Mouse (Mus musculus): ENCODE data around the gene Il11. TPM values are rescaled to one million over a fixed set of nuclear protein-coding genes. Genes with fewer than 3 reads are reported as not detected.
A peak's percentile ranks its signal among the peaks of the same experiment; 100 is the strongest.
"Not testable (repeated sequence)": the region's sequence is repeated elsewhere in the genome, so short reads cannot be mapped to it uniquely, and the experiment has no call there.

Il11 gene
- polyA plus RNA-seq (2014; fragmentation: Nextera tagmentation; extraction: Ambion mirVana) = 0.17 and 0.43 TPM in 2 replicates

GRCm38 (mm10) chr7:4782759-4783158 lies at the start of gene Il11, which contains the start of gene Tmem190:
Gene Il11 (minus strand): TSS chr7:4782859.
Gene Tmem190 (plus strand): TSS chr7:4782937.
- Histone ChIP-seq H3K9me3 (ENCODE audit: control insufficient read depth, low read length) (no peaks in the 10 kb centered on the region), H3K27ac (replicated peaks; ENCODE audit: low read depth, low read length) (no peak within 1 kb of the TSS), H3K4me2 (ENCODE audit: low read length) (no peak within 1 kb of the TSS), H3K4me1 (ENCODE audit: control insufficient read depth, insufficient read depth, low read length) (no peaks in the 10 kb centered on the region), H3K9ac (replicated peaks; ENCODE audit: low read length) (no peak within 1 kb of the TSS), H3K36me3 (ENCODE audit: control insufficient read depth, insufficient read depth, low read length) (no peaks in the 10 kb centered on the region), H3K27me3 (ENCODE audit: control insufficient read depth, insufficient read depth, low read length) (peaks cover 17% of the 10 kb centered on the region; the same call in 1 of the 2 replicates), H3K4me3 (replicated peaks; ENCODE audit: low read depth, low read length) (no peak within 1 kb of the TSS)
- no peak for ATAC-seq (ENCODE audit: low FRiP score, low TSS enrichment)
- 67% methylated on average over 2 of the region's 2 CpGs for WGBS
- DNase-seq = no peak

- no peak overlapping the region for H3K9ac ChIP-seq (replicated peaks; ENCODE audit: low read length)
- DNase-seq = no peak
- H3K27me3 ChIP-seq (ENCODE audit: control insufficient read depth, insufficient read depth, low read length) = peaks cover 12% of the 10 kb centered on the region
- no peak for ATAC-seq (ENCODE audit: low FRiP score, low TSS enrichment)
- no peak overlapping the region for H3K4me2 ChIP-seq (ENCODE audit: low read length)
- H3K36me3 ChIP-seq (ENCODE audit: control insufficient read depth, insufficient read depth, low read length) = peaks cover 42% of the 10 kb centered on the region
- H3K4me3 ChIP-seq (replicated peaks; ENCODE audit: low read depth, low read length) = no peak overlapping the region
- WGBS = 9% methylated on average over 12 of the region's 12 CpGs
- no peaks in the 10 kb centered on the region for H3K9me3 ChIP-seq (ENCODE audit: control insufficient read depth, low read length)
- H3K27ac ChIP-seq (replicated peaks; ENCODE audit: low read depth, low read length) = no peak overlapping the region
- no peaks in the 10 kb centered on the region for H3K4me1 ChIP-seq (ENCODE audit: control insufficient read depth, insufficient read depth, low read length)
Measured at GRCm38 (mm10) chr7:4830476-4830875, 47.8 kb upstream of the Il11 start.

GRCm38 (mm10) chr7:4825365-4825764 lies 42.7 kb upstream of the Il11 start:
- ATAC-seq (ENCODE audit: low FRiP score, low TSS enrichment) (no peak), DNase-seq (no peak)
- peaks cover 4% of the 10 kb centered on the region; the same call in 1 of the 2 replicates for H3K27me3 ChIP-seq (ENCODE audit: control insufficient read depth, insufficient read depth, low read length)
- no peak overlapping the region for H3K4me2 ChIP-seq (ENCODE audit: low read length)
- no peaks in the 10 kb centered on the region for H3K4me1 ChIP-seq (ENCODE audit: control insufficient read depth, insufficient read depth, low read length)
- H3K9me3 ChIP-seq (ENCODE audit: control insufficient read depth, low read length) = no peaks in the 10 kb centered on the region
- H3K27ac ChIP-seq (replicated peaks; ENCODE audit: low read depth, low read length) = no peak overlapping the region
- H3K9ac ChIP-seq (replicated peaks; ENCODE audit: low read length) = no peak overlapping the region
- no peak overlapping the region for H3K4me3 ChIP-seq (replicated peaks; ENCODE audit: low read depth, low read length)
- peaks cover 35% of the 10 kb centered on the region for H3K36me3 ChIP-seq (ENCODE audit: control insufficient read depth, insufficient read depth, low read length)
- WGBS = 59% methylated on average over 4 of the region's 4 CpGs

GRCm38 (mm10) chr7:4822162-4822907 lies 39.7 kb upstream of the Il11 start:
- WGBS = 75% methylated on average over 6 of the region's 6 CpGs
- H3K9ac ChIP-seq (replicated peaks; ENCODE audit: low read length) = no peak overlapping the region
- ATAC-seq (ENCODE audit: low FRiP score, low TSS enrichment) (no peak), DNase-seq (no peak)
- no peaks in the 10 kb centered on the region for H3K9me3 ChIP-seq (ENCODE audit: control insufficient read depth, low read length)
- no peak overlapping the region for H3K4me3 ChIP-seq (replicated peaks; ENCODE audit: low read depth, low read length)
- H3K4me1 ChIP-seq (ENCODE audit: control insufficient read depth, insufficient read depth, low read length) = no peaks in the 10 kb centered on the region
- peaks cover 7% of the 10 kb centered on the region; the same call in 1 of the 2 replicates for H3K36me3 ChIP-seq (ENCODE audit: control insufficient read depth, insufficient read depth, low read length)
- no peaks in the 10 kb centered on the region for H3K27me3 ChIP-seq (ENCODE audit: control insufficient read depth, insufficient read depth, low read length)
- H3K27ac ChIP-seq (replicated peaks; ENCODE audit: low read depth, low read length) = no peak overlapping the region
- no peak overlapping the region for H3K4me2 ChIP-seq (ENCODE audit: low read length)

GRCm38 (mm10) chr7:4821690-4822089 lies 39.0 kb upstream of the Il11 start:
- 87% methylated on average over 4 of the region's 4 CpGs for WGBS
- DNase-seq = no peak
- no peaks in the 10 kb centered on the region for H3K27me3 ChIP-seq (ENCODE audit: control insufficient read depth, insufficient read depth, low read length)
- peaks cover 1% of the 10 kb centered on the region; the same call in 1 of the 2 replicates for H3K36me3 ChIP-seq (ENCODE audit: control insufficient read depth, insufficient read depth, low read length)
- no peaks in the 10 kb centered on the region for H3K4me1 ChIP-seq (ENCODE audit: control insufficient read depth, insufficient read depth, low read length)
- no peak overlapping the region for H3K27ac ChIP-seq (replicated peaks; ENCODE audit: low read depth, low read length)
- no peak for ATAC-seq (ENCODE audit: low FRiP score, low TSS enrichment)
- no peak overlapping the region for H3K4me3 ChIP-seq (replicated peaks; ENCODE audit: low read depth, low read length)
- H3K9ac ChIP-seq (replicated peaks; ENCODE audit: low read length) = no peak overlapping the region
- H3K9me3 ChIP-seq (ENCODE audit: control insufficient read depth, low read length) = no peaks in the 10 kb centered on the region
- no peak overlapping the region for H3K4me2 ChIP-seq (ENCODE audit: low read length)

- H3K27ac ChIP-seq (replicated peaks; ENCODE audit: low read depth, low read length); H3K4me2 ChIP-seq (ENCODE audit: low read length); ATAC-seq (ENCODE audit: low FRiP score, low TSS enrichment); H3K9ac ChIP-seq (replicated peaks; ENCODE audit: low read length); H3K27me3 ChIP-seq (ENCODE audit: control insufficient read depth, insufficient read depth, low read length); H3K36me3 ChIP-seq (ENCODE audit: control insufficient read depth, insufficient read depth, low read length); DNase-seq; H3K9me3 ChIP-seq (ENCODE audit: control insufficient read depth, low read length); H3K4me3 ChIP-seq (replicated peaks; ENCODE audit: low read depth, low read length); H3K4me1 ChIP-seq (ENCODE audit: control insufficient read depth, insufficient read depth, low read length): not testable (repeated sequence)
- 94% methylated on average over 7 of the region's 7 CpGs for WGBS
Measured at GRCm38 (mm10) chr7:4820925-4821324, 38.3 kb upstream of the Il11 start.

GRCm38 (mm10) chr7:4816559-4816958 lies 33.9 kb upstream of the Il11 start:
- no peak overlapping the region for H3K4me2 ChIP-seq (ENCODE audit: low read length)
- H3K36me3 ChIP-seq (ENCODE audit: control insufficient read depth, insufficient read depth, low read length) = no peaks in the 10 kb centered on the region
- no peak overlapping the region for H3K4me3 ChIP-seq (replicated peaks; ENCODE audit: low read depth, low read length)
- no peaks in the 10 kb centered on the region for H3K27me3 ChIP-seq (ENCODE audit: control insufficient read depth, insufficient read depth, low read length)
- H3K4me1 ChIP-seq (ENCODE audit: control insufficient read depth, insufficient read depth, low read length) = peaks cover 7% of the 10 kb centered on the region; the same call in 1 of the 2 replicates
- no peak overlapping the region for H3K27ac ChIP-seq (replicated peaks; ENCODE audit: low read depth, low read length)
- ATAC-seq (ENCODE audit: low FRiP score, low TSS enrichment) (no peak), DNase-seq (no peak)
- H3K9me3 ChIP-seq (ENCODE audit: control insufficient read depth, low read length) = no peaks in the 10 kb centered on the region
- H3K9ac ChIP-seq (replicated peaks; ENCODE audit: low read length) = no peak overlapping the region

- H3K27ac ChIP-seq (replicated peaks; ENCODE audit: low read depth, low read length) = peak overlapping the region; percentile 98
- peak overlapping the region; percentile 88 for H3K4me2 ChIP-seq (ENCODE audit: low read length)
- 22% methylated on average over 8 of the region's 8 CpGs for WGBS
- H3K27me3 ChIP-seq (ENCODE audit: control insufficient read depth, insufficient read depth, low read length) = no peaks in the 10 kb centered on the region
- DNase-seq = no peak
- no peaks in the 10 kb centered on the region for H3K9me3 ChIP-seq (ENCODE audit: control insufficient read depth, low read length)
- peaks cover 18% of the 10 kb centered on the region for H3K4me1 ChIP-seq (ENCODE audit: control insufficient read depth, insufficient read depth, low read length)
- peaks cover 22% of the 10 kb centered on the region for H3K36me3 ChIP-seq (ENCODE audit: control insufficient read depth, insufficient read depth, low read length)
- ATAC-seq (ENCODE audit: low FRiP score, low TSS enrichment) = no peak
- peak overlapping the region; percentile 96 for H3K4me3 ChIP-seq (replicated peaks; ENCODE audit: low read depth, low read length)
- peak overlapping the region; percentile 58; the same call in 1 of the 2 replicates for H3K9ac ChIP-seq (replicated peaks; ENCODE audit: low read length)
Measured at GRCm38 (mm10) chr7:4813105-4813791, 30.6 kb upstream of the Il11 start.

Data from midbrain, embryonic 14.5 days (tissue).